Mouse (Mus musculus) c-Kit-positive CD71-positive TER-119-negative erythroid progenitor cells, embryonic 14.5 days (primary cell): ENCODE results near the gene Dedd.
"Not testable (repeated sequence)": the region's sequence is repeated elsewhere in the genome, so short reads cannot be mapped to it uniquely, and the experiment has no call there.

Source experiments
- DNase-seq: peaks from one replicate; pipeline ENCODE4 v3.0.0-alpha.2; 2013; ENCODE audit warnings: low read depth

Dedd gene

GRCm38 (mm10) chr1:171328839-171329432 lies at the start of gene Dedd:
Dedd (plus strand) TSS chr1:171329145.
- DNase-seq = peak; percentile 76

DNA sequence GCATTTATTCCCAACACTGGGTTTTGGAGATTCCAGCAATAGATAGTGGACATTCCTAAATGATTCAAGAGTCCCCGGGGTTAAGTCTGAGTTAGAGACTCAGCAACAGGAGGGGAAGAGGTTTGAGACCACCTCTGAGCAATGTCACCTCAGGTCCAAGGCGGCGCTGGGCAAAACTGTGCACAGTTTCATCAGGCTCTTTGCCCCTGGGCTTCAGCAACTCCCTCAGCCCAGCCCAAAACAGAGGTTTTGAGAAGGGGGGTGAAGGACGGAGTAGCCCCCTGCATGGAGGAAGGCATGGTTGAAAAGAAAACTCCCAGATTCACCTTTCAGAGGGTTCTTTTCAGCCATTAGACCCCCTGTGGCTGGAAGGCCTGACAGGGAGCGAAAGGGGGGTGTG lies 49.2 kb upstream of the Dedd start:
- DNase-seq = no peak

GRCm38 (mm10) chr1:171280250-171280915 lies 48.6 kb upstream of the Dedd start:
- no peak for DNase-seq

DNA sequence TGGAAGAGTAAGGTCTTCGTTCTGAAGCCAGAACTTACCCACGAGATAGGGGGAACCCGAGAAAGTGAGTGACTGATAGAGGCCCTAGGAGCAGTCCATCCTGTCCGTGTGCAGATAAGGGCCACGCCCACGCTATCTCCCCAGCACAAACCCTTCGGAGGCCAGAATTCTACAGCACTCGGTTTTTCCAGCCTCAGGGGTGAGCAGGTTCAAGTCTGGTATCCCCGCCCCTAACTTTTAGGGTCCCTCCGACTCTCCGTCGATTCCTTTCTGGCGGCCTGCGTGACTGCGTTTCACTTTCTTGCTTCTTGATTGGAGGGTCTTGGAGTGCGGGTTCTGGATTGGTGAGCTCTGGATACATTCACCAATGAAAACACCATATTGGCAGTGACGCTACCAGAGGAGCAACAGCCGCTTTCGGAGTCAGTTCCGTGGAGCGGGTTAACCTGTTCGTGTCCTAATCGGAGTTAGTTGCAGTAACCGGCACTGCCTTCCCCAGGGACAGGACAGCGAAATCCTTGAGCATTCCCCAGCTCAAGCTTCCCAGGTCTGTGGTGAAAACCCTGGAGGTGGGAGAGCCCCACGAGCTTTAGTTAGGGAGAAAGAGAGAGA lies 47.9 kb upstream of the Dedd start, which contains the start of gene Ppox:
Gene Ppox (minus strand): TSS at position 271 of the 612 bp plus-strand sequence.
- DNase-seq = peak; percentile 99

DNA sequence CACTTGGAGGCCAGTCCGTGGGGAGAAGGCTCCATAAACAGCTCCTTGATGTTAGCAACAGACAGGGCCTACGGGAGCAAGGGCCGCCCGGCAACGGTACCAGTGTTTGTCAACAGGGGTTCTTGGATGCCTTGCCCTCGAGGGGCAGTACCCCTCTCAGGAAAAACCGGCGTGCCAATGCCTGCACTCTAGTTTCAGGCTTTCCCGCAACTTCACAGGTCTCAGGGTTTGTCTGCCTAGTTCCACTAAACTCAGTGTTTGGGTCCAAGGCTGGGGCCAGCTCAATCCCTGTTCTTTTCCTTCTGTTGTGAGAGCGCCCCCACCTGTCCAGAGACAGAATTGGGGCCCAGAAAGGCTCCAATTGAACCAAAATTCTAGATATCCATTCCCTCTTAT lies 47.4 kb upstream of the Dedd start:
- peak; percentile 90 for DNase-seq

- no peak for DNase-seq
Measured at GRCm38 (mm10) chr1:171282086-171282805, 46.7 kb upstream of the Dedd start.

DNA sequence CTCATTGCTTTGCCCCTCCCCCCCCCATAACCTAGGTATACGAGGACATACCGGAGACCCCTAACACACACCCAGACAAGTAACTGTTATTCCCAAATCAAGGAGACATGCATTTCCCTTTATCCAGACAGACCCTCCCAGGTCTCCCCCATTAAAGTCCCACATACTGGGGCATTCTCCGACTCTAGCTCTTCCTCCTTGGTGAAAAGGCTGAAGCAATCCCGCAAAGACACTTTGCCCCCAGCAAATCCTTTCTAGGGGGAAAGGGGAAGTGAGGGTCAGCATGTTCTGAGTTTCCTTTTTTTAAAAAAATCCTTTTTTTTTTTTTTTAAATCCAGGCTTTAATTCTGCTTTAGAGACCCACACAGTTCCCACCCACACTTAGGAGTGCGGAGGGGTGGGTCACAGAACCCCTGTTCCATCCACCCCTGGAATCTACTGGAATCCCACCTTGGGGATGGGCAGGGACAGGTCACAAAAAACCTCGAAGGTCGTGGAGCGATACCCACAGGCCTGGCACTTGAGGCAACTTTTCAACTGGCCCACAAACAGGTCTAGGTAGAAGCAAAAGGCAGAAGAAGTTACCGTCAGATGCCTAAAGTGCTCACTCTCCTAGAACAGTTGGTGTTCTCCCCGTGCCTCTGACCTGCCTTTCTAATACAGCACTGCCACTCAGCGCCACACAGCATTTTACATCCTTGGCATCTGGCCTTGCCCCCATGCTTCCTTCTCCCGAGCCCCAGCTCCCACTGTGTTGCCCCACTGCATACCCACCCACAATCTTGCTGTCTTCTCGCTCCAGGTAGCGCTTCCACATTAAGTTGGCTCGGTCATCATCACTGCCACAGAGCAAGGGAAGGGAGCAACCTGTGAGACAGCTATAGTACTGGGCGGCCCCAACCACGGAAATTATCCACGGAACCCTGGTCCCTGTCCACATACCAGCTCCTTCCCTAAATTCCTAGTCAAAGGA lies 45.5 kb upstream of the Dedd start:
- no peak for DNase-seq

DNA sequence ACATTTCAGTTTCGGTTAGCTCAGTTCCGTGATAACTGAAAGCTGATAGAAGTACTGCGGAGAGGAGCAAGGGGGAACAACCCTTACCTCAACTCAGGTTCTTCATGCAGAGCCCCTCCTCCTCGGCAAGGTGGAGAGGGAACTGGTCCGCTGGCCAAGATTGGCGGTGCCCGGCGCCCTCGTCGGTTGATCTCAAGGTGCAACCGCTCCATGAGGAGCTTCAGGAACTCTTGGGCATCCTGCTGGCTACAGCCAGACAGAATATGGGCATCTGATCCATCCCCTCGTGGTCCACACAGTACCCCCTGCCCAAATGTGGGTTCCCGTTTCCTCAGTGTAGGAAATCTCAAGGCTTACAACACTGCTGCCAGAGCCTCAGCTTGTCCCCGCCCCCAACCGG lies 44.5 kb upstream of the Dedd start:
- DNase-seq = no peak

- no peak for DNase-seq
Measured at GRCm38 (mm10) chr1:171285096-171285892, 43.7 kb upstream of the Dedd start.

- DNase-seq = no peak
Measured at GRCm38 (mm10) chr1:171286517-171286916, 42.4 kb upstream of the Dedd start.

- peak; percentile 87 for DNase-seq
Measured at GRCm38 (mm10) chr1:171287136-171288081, 41.5 kb upstream of the Dedd start, which contains the start of gene Usp21. Usp21 (minus strand) TSS chr1:171287991.

DNA sequence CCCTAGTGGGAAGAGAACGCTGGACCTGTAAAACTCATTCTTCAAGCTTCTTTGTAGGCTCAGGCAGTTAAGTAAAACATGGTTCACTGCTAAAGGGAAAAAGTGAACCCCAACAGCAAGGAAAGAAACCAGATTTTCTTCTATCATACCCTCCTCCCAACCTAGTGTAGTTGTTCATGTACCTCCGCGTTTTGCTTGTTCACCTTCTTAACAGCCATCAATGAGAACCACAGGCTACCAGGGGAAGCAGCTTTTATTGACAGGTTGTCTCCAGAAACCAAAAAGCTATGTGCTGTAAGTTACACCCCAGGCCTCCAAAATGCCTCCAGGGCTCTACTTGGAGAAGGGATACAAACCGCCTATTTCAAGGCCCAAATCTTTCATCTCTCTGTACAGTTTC lies 40.6 kb upstream of the Dedd start:
- no peak for DNase-seq

GRCm38 (mm10) chr1:171293351-171293750 lies 35.6 kb upstream of the Dedd start:
- DNase-seq = no peak

GRCm38 (mm10) chr1:171293906-171294297 lies 35.0 kb upstream of the Dedd start:
- DNase-seq = no peak

- no peak for DNase-seq
Measured at GRCm38 (mm10) chr1:171294298-171295062, 34.5 kb upstream of the Dedd start, which contains the start of gene Ufc1. Ufc1 (minus strand) TSS chr1:171295024.

DNA sequence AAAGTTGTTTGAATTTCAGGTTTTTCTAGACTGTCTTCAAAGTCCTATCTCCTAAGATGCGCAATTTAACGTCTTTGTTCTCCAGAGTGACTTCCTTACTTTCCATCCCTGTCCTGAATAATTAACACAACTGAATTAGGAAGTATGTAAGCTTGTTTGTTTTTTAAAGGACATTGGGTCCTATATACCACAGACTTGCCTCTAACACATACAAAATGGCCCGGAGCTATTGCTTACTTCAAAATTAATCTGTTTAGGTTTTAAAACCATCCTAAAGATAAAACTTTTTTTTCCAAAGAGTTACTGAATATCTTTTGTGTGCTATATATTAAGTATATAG lies 33.9 kb upstream of the Dedd start:
- no peak for DNase-seq

GRCm38 (mm10) chr1:171298226-171298625 lies 30.7 kb upstream of the Dedd start:
- DNase-seq = no peak

- DNase-seq = not testable (repeated sequence)
Measured at GRCm38 (mm10) chr1:171306157-171306556, 22.8 kb upstream of the Dedd start.

GRCm38 (mm10) chr1:171309321-171309720 lies 19.6 kb upstream of the Dedd start:
- no peak for DNase-seq
